Mouse (Mus musculus) c-Kit-negative CD71-positive TER-119-positive erythroid progenitor cells, embryonic 14.5 days (primary cell): Measurements from ENCODE around the gene Lpcat3.
"Not testable (repeated sequence)": the region's sequence is repeated elsewhere in the genome, so short reads cannot be mapped to it uniquely, and the experiment has no call there.

ENCODE experiments used
- DNase-seq: peaks from one replicate; pipeline ENCODE4 v3.0.0-alpha.2; 2013; ENCODE audit warnings: low read depth, low spot score

Gene Lpcat3

GRCm38 (mm10) chr6:124676171-124676570 is 13.3 kb downstream of the Lpcat3 start:
- no peak for DNase-seq

- no peak for DNase-seq
Measured at GRCm38 (mm10) chr6:124678769-124679168, 15.9 kb downstream of the Lpcat3 start.

GRCm38 (mm10) chr6:124679486-124679885 is 16.7 kb downstream of the Lpcat3 start:
- no peak for DNase-seq

- not testable (repeated sequence) for DNase-seq
Measured at GRCm38 (mm10) chr6:124682291-124682690, 19.5 kb downstream of the Lpcat3 start.

- DNase-seq = peak; percentile 49
Measured at GRCm38 (mm10) chr6:124683591-124684417, 21.0 kb downstream of the Lpcat3 start.

- DNase-seq = no peak
Measured at GRCm38 (mm10) chr6:124685606-124686386, 23.0 kb downstream of the Lpcat3 start.

GRCm38 (mm10) chr6:124686644-124687043 is 23.8 kb downstream of the Lpcat3 start:
- not testable (repeated sequence) for DNase-seq

- no peak for DNase-seq
Measured at GRCm38 (mm10) chr6:124688151-124688758, 25.4 kb downstream of the Lpcat3 start.

- no peak for DNase-seq
Measured at GRCm38 (mm10) chr6:124689011-124689410, 26.2 kb downstream of the Lpcat3 start.

- DNase-seq = no peak
Measured at GRCm38 (mm10) chr6:124690517-124690916, 27.7 kb downstream of the Lpcat3 start.

- DNase-seq = no peak
Measured at GRCm38 (mm10) chr6:124693243-124693981, 30.6 kb downstream of the Lpcat3 start.

- DNase-seq = no peak
Measured at GRCm38 (mm10) chr6:124694166-124694955, 31.5 kb downstream of the Lpcat3 start.

- no peak for DNase-seq
Measured at GRCm38 (mm10) chr6:124696441-124697150, 33.8 kb downstream of the Lpcat3 start.

- DNase-seq = no peak
Measured at GRCm38 (mm10) chr6:124698751-124699150, 35.9 kb downstream of the Lpcat3 start.

- no peak for DNase-seq
Measured at GRCm38 (mm10) chr6:124699366-124699765, 36.5 kb downstream of the Lpcat3 start.

GRCm38 (mm10) chr6:124699962-124700610 is 37.3 kb downstream of the Lpcat3 start:
- no peak for DNase-seq

- DNase-seq = no peak
Measured at GRCm38 (mm10) chr6:124701338-124701737, 38.5 kb downstream of the Lpcat3 start.

GRCm38 (mm10) chr6:124702102-124702783 is 39.4 kb downstream of the Lpcat3 start:
- no peak for DNase-seq

- DNase-seq = no peak
Measured at GRCm38 (mm10) chr6:124702784-124703103, 39.9 kb downstream of the Lpcat3 start.
